Mouse (Mus musculus) gastrocnemius, adult 8-10 months (tissue): ENCODE measurements around the gene Eif4g1. TPM values are rescaled to one million over a fixed set of nuclear protein-coding genes. Genes with fewer than 3 reads are reported as not detected.

Source experiments
- DNase-seq, 2 experiments: peaks; one replicate each; pipeline ENCODE4 v3.0.0; 2022; ENCODE audit warnings: low spot score in 2 of 2
- total RNA-seq, 4 experiments: library from RNA; stranded (reverse); gene quantifications; 2 replicates each; pipeline ENCODE4 v1.2.4; 2022

Gene Eif4g1
- total RNA-seq, 4 experiments from 2014 or later: 448 to 476 (median 451) TPM

- peak; percentile 94 to 95 for DNase-seq
These were observed 4.4 kb downstream of the Eif4g1 start for GRCm38 (mm10) chr16:20672500-20672902.

GRCm38 (mm10) chr16:20672965-20673705 is 5.0 kb downstream of the Eif4g1 start:
- peak; percentile 50 to 63 for DNase-seq

- DNase-seq: no peak
These were observed 5.7 kb downstream of the Eif4g1 start for GRCm38 (mm10) chr16:20673706-20674303.

- no peak for DNase-seq
These were observed 7.1 kb downstream of the Eif4g1 start for GRCm38 (mm10) chr16:20675213-20675612.

- no peak for DNase-seq
These were observed 8.6 kb downstream of the Eif4g1 start for GRCm38 (mm10) chr16:20676702-20677101.

GRCm38 (mm10) chr16:20677380-20677779 is 9.3 kb downstream of the Eif4g1 start:
- DNase-seq: no peak

- DNase-seq: peak; percentile 87 to 93
These were observed 10.0 kb downstream of the Eif4g1 start for GRCm38 (mm10) chr16:20677974-20678675.

GRCm38 (mm10) chr16:20690774-20691173 is 22.7 kb downstream of the Eif4g1 start:
- DNase-seq: no peak

GRCm38 (mm10) chr16:20691617-20692016 is 23.5 kb downstream of the Eif4g1 start:
- no peak for DNase-seq

GRCm38 (mm10) chr16:20692241-20692965 is 24.3 kb downstream of the Eif4g1 start:
- DNase-seq: no peak

- peak; percentile 76 to 79 for DNase-seq
These were observed 25.1 kb downstream of the Eif4g1 start, which contains the start of gene Fam131a for GRCm38 (mm10) chr16:20693111-20693701. Gene Fam131a (plus strand): TSS chr16:20693241.

GRCm38 (mm10) chr16:20694781-20695180 is 26.7 kb downstream of the Eif4g1 start:
- DNase-seq: peak; percentile 76 to 81

GRCm38 (mm10) chr16:20695622-20696323 is 27.7 kb downstream of the Eif4g1 start:
- peak; percentile 70 to 72 for DNase-seq

GRCm38 (mm10) chr16:20699266-20699665 is 31.2 kb downstream of the Eif4g1 start:
- DNase-seq: no peak

- no peak for DNase-seq
These were observed 31.9 kb downstream of the Eif4g1 start for GRCm38 (mm10) chr16:20700036-20700435.

- DNase-seq: no peak
These were observed 33.2 kb downstream of the Eif4g1 start for GRCm38 (mm10) chr16:20701316-20701715.

GRCm38 (mm10) chr16:20701729-20702521 is 33.8 kb downstream of the Eif4g1 start:
- DNase-seq: no peak

- no peak for DNase-seq
These were observed 34.4 kb downstream of the Eif4g1 start for GRCm38 (mm10) chr16:20702522-20702893.

- no peak for DNase-seq
These were observed 35.0 kb downstream of the Eif4g1 start for GRCm38 (mm10) chr16:20703071-20703470.
